Mouse (Mus musculus): Measurements from ENCODE around the gene Trim2. TPM values are rescaled to one million over a fixed set of nuclear protein-coding genes. Genes with fewer than 3 reads are reported as not detected.

Gene Trim2
- total RNA-seq, 1 experiment from 2014 or later = 1.4 TPM

DNA sequence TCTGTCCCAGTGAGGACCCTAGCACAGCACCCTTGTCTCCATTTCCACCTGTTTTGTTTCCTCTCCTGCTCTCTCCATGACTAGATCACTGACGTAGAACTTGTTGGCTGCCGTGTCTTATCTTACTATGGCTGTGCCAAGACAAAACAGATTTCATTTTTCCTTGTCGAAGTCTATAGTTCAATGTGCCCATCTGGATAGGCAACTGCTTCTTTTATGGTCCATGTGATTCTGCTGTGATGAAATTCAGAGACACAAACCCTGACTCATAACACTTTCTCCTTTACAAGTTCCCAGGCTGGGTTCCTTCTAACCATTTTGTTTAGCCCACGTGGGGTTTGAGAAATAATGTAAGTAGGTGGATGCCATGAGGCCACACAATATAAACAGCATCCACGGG lies 140.6 kb downstream of the Trim2 start:
- no peak for ATAC-seq (replicated peaks in 1 of 2; ENCODE audit: insufficient read depth in 1 of 2, low FRiP score in 2 of 2, low TSS enrichment in 1 of 2, low read depth in 1 of 2, poor library complexity in 2 of 2, severe bottlenecking in 2 of 2)

DNA sequence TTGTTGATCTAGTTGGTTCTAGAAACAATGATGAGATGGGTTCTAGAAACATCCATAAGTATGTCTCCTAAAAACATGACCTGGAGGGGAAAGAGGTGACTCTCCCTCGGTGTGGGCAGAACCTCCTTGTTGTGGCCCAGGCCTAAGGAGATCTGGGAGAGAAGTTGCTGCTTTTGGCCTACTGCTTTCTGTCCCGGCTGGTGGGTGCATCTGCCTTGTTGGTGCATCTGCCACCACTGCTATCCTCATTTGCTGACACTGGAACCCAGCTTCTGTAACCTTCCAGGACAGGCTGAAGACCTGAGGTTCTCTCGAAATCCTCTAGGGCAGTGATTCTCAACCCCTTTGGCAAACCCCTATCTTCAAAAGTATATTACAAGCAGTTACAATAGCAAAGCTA lies 141.3 kb downstream of the Trim2 start:
- ATAC-seq (replicated peaks in 1 of 2; ENCODE audit: insufficient read depth in 1 of 2, low FRiP score in 2 of 2, low TSS enrichment in 1 of 2, low read depth in 1 of 2, poor library complexity in 2 of 2, severe bottlenecking in 2 of 2) = no peak

DNA sequence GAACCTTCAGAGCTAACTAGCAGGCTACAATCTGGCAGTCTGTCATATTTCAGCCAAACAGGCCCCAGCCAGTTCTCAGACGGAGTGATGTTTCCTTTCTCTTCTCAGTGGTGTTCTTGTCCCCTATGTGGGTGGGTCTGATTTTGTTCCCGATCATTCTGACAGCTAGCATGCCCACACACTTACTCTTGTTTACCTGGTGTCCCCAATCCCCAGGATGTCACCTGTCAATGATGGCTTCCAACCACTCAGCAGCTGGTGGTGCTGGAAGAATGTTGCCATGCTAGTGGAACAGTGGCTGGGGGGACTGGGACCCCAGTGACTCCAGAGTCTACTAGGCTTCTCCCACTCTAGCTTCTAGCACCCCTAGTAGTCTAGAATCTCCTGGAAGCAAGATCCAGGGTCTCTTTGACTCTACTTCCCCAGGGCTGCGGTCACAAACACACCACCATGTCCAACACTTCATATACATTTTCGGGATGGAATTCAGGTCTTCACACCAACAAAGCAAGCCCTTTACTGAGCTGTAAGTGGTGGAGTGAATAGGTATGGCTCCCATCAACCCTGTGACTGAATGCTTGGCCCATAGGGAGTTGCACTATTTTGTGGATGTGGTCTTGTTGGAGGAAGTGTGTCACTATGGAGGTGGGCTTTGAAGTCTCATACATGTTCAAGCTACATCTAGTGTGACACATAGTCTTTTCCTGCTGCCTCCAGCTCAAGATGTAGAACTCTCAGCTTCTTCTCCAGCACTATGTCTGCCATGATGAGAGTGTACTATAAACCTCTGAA lies 148.9 kb downstream of the Trim2 start:
- ATAC-seq (replicated peaks in 1 of 2; ENCODE audit: insufficient read depth in 1 of 2, low FRiP score in 2 of 2, low TSS enrichment in 1 of 2, low read depth in 1 of 2, poor library complexity in 2 of 2, severe bottlenecking in 2 of 2) = no peak

DNA sequence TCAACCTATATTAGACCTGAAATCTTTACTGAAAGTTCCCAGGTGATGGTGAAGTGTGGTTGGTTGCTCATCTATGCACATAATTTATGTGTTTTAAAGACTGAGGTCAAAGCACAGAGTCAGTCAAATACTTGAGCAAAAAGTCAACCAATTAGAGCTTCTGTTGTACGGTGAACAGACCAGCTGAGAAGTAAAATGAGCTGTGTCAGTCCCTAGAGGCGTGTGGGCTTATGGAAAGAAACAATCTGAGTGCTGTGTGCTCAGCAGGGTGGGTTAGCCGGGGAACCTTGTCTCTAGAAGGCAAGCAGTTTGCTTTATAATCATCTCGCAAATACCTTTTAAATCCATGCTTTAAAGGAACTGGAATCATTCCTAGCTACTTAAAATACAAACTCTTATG lies 149.7 kb downstream of the Trim2 start:
- ATAC-seq (replicated peaks in 1 of 2; ENCODE audit: insufficient read depth in 1 of 2, low FRiP score in 2 of 2, low TSS enrichment in 1 of 2, low read depth in 1 of 2, poor library complexity in 2 of 2, severe bottlenecking in 2 of 2) = no peak

DNA sequence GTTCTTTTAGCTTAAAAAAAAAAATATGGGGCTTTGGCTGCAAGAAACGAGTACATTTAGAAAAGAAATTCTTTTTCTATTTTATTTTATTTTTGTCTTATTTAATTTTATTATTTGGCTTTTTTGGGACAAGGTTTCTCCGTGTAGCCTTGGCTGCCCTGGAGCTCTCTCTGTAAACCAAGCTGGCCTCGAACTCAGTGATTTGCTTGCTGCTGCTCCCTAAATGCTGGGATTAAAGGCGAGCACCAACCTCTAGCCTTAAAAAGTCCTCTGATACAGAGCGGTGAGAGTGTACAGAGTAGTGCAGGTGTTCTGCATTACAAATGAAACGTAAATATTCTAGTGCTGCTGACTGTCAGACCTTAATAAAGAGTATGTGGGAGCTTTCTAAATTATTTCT lies 150.6 kb downstream of the Trim2 start:
- ATAC-seq (replicated peaks in 1 of 2; ENCODE audit: insufficient read depth in 1 of 2, low FRiP score in 2 of 2, low TSS enrichment in 1 of 2, low read depth in 1 of 2, poor library complexity in 2 of 2, severe bottlenecking in 2 of 2) = no peak

DNA sequence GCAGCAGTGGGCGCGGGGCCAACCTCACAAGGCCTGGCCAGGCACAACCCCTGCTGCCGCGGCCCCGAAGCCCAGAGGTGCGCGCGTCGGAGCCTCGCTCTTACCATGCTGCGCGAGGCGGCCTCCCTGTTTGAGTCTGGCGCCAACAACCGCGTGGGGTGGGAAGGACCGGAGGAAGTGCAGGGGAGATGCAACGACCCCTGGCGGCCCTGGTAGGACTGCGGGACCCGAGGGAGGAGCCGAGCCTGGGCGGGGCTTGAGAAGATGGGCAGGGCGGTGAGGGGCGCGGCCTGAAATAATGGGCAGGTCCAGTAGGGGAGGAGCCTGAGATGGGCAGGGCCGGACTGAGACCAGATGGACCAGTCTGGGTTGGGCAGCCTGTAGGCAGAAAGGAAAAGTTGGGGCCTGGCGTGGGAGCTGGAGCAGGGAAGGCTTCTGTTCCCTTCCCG lies 151.1 kb downstream of the Trim2 start, which contains the start of gene Mnd1:
TSS of gene Mnd1 (minus strand) at position 229 of the 449 bp plus-strand sequence.
- peak; percentile 98 to 100 for ATAC-seq (replicated peaks in 1 of 2; ENCODE audit: insufficient read depth in 1 of 2, low FRiP score in 2 of 2, low TSS enrichment in 1 of 2, low read depth in 1 of 2, poor library complexity in 2 of 2, severe bottlenecking in 2 of 2)

DNA sequence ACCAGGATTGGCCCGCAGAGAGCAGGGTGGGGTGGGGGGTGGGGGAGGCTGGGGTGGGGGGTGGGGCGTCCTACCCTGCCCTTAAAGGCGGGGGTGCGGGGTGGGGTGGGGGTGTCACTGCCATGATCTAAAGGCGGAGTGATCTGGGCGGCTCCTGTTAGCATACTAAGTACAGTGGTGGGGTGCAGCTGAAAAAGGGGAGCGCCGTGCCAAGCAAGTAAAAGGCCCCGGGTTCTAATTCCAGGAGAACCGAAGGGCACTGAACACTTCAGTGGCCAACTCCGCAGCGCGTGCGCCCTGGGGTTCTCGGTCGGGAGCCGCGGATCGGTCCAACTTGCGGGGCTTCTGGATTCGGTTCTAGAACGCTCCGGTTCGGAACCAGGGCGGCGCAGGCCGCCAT lies 151.5 kb downstream of the Trim2 start:
- 0 out of 4 replicates have a peak, but pooled peaks of 1 of the 2 experiments have one; percentile 1 for ATAC-seq (replicated peaks in 1 of 2; ENCODE audit: insufficient read depth in 1 of 2, low FRiP score in 2 of 2, low TSS enrichment in 1 of 2, low read depth in 1 of 2, poor library complexity in 2 of 2, severe bottlenecking in 2 of 2)

DNA sequence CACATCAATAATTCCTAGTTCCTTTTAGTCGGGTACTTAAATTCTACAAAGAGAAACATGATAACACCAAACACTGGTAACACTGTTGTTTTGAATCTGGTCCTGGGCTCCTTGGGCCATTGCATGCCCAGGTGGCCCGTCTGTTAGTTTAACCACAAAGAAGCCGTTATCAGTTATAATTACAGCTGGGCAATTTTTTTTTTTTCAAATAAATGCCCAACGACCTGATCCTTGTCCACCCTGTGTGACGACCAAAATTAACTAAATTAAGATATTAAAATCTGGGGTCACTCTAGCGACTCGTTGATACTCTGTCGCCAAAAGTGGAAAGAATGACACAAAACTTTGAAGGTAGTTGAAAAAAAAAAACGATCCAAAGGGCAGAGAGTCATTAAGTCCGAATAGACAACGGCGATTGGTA lies 151.9 kb downstream of the Trim2 start:
- ATAC-seq (replicated peaks in 1 of 2; ENCODE audit: insufficient read depth in 1 of 2, low FRiP score in 2 of 2, low TSS enrichment in 1 of 2, low read depth in 1 of 2, poor library complexity in 2 of 2, severe bottlenecking in 2 of 2) = no peak

DNA sequence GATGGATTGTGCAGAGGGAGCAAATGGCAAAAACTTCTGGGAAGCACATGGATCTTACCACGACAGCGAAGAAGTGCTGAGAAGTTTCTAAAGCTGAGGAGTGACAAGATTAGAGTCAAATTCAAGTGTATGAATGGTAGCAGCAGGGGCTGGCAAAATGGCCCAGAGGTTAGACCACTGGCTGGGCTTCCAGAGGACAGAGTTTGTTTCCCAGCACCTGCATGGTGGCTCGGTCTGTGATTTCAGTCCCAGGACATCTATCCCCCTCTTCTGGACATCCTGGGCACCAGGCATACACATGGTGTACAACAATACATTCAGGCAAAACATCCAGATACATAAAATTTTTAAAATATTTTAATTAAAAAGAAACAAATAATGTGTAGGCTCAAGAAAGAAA lies 156.8 kb downstream of the Trim2 start:
- no peak for ATAC-seq (replicated peaks in 1 of 2; ENCODE audit: insufficient read depth in 1 of 2, low FRiP score in 2 of 2, low TSS enrichment in 1 of 2, low read depth in 1 of 2, poor library complexity in 2 of 2, severe bottlenecking in 2 of 2)

DNA sequence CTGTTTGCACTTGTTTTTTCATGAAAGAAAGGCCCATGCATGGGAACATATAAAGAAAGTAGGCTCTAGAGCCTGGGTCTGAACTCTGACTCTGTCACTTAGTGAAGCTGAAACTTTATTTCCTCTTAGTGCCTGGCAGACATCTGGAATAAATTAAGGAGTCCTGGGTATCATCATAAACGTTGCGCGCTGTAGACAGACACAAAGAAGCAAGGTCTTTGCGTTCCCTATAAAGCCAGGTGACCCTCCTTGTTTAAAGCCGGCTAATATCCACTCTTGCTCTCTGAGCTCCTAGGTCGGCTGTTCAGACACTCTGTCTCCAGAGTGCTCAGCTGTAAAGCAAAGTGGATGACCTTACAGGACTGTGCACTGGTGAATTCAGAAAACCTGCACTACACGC lies 165.7 kb downstream of the Trim2 start:
- no peak for ATAC-seq (replicated peaks in 1 of 2; ENCODE audit: insufficient read depth in 1 of 2, low FRiP score in 2 of 2, low TSS enrichment in 1 of 2, low read depth in 1 of 2, poor library complexity in 2 of 2, severe bottlenecking in 2 of 2)

DNA sequence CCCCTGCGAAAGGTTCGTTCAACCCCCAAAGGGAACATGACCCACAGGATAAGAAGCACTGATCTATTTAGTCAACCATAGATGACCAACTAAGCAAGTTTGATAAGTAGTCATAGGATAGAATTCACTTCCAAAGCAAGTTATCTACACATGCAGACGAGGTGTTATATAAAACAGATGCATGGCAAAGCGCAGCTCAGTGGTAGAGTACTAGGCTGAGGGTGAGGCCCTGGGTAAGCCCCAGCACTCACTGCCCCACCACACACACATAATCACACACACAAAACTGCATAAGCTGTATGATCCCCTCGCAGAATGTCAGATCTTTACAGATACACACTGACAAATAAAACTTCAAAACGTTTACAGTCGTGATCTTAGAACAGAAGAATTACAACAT lies 170.2 kb downstream of the Trim2 start:
- ATAC-seq (replicated peaks in 1 of 2; ENCODE audit: insufficient read depth in 1 of 2, low FRiP score in 2 of 2, low TSS enrichment in 1 of 2, low read depth in 1 of 2, poor library complexity in 2 of 2, severe bottlenecking in 2 of 2) = no peak

DNA sequence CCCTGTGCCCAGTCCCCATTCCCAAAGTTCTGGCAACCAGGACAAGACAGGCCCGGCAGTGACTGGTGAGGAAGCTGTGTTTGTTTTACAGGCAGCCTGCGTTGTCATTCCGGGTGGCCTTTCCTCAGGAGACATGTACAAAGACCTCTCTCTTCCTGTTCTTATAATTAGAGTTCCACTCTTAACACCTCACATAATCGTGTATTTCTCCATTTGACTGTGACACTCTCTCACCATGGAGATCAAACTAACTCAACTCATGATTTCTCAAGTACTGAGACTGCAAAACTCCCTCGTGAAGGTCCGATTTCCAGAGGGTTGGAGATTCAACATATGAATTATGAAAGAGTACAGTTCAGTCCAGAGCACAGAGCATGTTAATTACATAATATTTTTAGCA lies 170.7 kb downstream of the Trim2 start:
- ATAC-seq (replicated peaks in 1 of 2; ENCODE audit: insufficient read depth in 1 of 2, low FRiP score in 2 of 2, low TSS enrichment in 1 of 2, low read depth in 1 of 2, poor library complexity in 2 of 2, severe bottlenecking in 2 of 2) = peak in 1 of 2 experiments; percentile 18; a peak in 1 of 4 replicates

DNA sequence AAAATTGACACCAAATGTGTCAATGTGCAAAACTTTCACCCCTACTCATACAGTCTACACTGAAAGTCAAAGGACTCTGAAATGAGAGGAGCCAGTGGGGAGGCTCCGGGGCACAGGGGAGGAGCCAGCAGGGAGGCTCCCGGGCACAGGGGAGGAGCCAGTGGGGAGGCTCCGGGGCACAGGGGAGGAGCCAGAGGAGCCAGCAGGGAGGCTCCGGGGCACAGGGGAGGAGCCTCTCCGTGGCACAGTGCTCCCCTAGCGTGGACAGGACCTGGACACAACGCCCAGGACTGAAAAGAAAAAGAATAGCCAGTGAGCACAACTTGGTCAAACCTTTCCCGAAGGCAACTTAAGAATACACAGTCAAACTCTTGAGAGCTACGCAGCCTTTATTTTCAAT lies 171.3 kb downstream of the Trim2 start:
- ATAC-seq (replicated peaks in 1 of 2; ENCODE audit: insufficient read depth in 1 of 2, low FRiP score in 2 of 2, low TSS enrichment in 1 of 2, low read depth in 1 of 2, poor library complexity in 2 of 2, severe bottlenecking in 2 of 2) = peak; percentile 73 to 93; a peak in 3 of 4 replicates

DNA sequence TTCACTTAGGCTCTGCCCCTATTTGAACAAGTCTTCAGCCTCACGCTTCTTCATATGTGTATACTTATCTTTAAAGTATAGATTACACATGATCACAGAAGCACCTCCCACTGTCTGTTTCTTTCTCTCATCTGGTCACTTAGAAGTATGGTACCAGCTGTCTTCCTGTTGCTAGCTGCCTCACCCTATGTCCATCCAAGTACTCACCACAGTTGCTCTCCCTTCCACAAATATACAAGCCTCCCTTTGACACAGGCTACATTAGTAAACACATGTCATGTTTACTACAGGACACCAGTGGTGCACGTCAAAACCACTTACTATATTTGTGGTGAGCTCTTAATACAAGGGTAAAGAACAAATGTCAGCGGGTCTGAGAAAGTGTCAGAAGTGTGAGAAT lies 175.3 kb downstream of the Trim2 start:
- ATAC-seq (replicated peaks in 1 of 2; ENCODE audit: insufficient read depth in 1 of 2, low FRiP score in 2 of 2, low TSS enrichment in 1 of 2, low read depth in 1 of 2, poor library complexity in 2 of 2, severe bottlenecking in 2 of 2) = no peak

DNA sequence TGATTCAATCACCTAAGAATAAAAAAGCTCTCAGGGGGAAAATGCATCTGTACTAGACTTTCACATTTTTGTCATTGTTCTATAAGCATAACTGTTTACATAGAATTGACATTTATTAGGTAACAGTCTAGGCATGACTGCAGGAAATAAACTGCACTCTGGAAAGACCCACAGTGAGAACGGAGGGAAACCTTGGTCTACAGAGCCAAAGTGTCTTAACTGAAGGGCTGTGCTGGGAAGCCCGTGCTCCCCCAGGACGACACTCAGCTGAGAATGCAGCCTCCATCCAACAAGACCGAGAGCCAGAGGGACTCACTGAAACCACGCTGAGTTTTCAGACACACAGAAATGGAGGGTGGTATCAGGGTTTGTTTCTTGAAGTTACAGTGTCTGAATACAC lies 175.9 kb downstream of the Trim2 start:
- no peak for ATAC-seq (replicated peaks in 1 of 2; ENCODE audit: insufficient read depth in 1 of 2, low FRiP score in 2 of 2, low TSS enrichment in 1 of 2, low read depth in 1 of 2, poor library complexity in 2 of 2, severe bottlenecking in 2 of 2)

DNA sequence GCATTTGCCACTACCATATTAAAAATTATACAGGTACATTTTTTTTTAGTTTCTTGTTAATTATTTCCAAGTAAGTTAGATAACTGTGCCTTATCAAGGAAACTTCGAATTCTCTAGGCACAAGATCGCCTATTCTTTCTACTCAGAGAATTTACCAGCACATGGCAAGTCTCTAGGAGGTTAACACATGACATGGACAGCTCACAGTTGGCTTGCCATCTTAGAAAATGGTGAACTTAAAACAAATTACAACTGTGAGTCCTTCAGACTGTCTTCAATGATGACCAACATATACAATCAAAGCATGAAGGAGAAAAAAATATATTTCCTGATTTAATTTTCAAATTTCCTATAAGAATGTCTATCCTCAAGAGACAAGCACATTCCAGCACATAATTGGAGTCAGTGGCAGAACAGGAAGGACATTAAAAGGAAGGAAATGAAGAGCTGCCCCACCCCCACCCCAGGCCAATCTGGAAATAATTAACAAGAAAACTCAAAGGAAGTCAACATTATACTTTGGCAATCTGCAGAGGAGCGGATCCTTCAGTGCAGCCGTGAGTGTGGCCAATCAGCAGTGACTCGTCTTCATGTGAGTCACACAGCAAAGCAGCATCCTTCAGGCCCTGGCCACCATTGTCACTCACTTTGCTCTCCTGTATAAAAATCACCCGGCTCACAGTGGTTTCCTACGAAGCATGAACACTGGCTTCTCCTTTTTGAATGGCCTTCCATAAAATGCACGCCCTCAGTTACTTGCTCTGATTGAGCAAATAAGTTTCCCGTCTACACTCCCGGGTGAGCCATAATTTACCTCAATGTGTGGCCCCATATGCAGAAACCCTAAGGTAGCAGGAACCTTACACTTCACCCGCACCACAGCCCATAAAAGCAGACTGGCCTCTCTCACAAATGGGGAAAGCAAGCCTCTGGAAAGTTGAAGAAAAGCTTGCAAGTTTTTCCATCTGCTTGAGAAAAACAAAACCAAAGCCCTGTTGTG lies 177.5 kb downstream of the Trim2 start:
- ATAC-seq (replicated peaks in 1 of 2; ENCODE audit: insufficient read depth in 1 of 2, low FRiP score in 2 of 2, low TSS enrichment in 1 of 2, low read depth in 1 of 2, poor library complexity in 2 of 2, severe bottlenecking in 2 of 2) = no peak

DNA sequence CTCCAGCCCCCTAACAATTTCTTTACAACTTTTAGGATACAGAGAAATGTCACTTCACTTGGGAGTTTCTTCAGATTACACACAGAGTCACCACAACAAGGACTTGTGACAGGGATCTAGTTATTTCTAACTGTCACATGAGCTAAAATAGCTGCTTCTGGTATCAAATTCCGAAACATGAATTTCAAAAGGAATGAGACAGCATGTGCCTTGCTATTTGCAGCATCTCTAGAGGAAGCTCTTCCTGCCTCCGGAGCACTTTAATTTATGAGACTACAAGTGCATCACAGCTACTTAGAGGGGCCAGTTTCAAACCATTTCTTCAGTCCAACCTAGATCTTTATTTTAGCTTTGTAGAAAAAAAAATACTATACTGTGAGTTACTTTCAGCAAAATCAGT lies 179.2 kb downstream of the Trim2 start:
- no peak for ATAC-seq (replicated peaks in 1 of 2; ENCODE audit: insufficient read depth in 1 of 2, low FRiP score in 2 of 2, low TSS enrichment in 1 of 2, low read depth in 1 of 2, poor library complexity in 2 of 2, severe bottlenecking in 2 of 2)

DNA sequence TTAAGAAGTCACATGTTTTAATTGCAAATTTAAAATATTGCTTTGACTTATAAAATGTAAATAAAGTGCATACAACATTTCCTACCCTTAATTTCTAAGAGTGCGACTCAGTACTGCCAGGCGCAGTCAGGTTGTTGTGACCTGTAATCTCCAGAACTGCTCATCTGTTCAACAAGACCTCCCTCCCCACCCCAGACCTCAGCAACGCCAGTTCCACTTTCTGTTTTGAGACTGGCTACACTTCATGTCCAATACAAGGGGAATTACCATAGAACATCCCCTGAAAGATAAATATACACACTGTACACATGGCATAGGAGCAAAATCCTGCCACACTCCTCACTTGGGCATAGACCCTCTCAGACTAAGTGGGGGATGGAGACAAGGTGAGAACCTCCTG lies 180.0 kb downstream of the Trim2 start:
- ATAC-seq (replicated peaks in 1 of 2; ENCODE audit: insufficient read depth in 1 of 2, low FRiP score in 2 of 2, low TSS enrichment in 1 of 2, low read depth in 1 of 2, poor library complexity in 2 of 2, severe bottlenecking in 2 of 2) = peak in 1 of 2 experiments; percentile 13; a peak in 1 of 4 replicates

All from hematopoietic stem cell, adult 5-6 weeks (primary cell).